Mouse (Mus musculus) MEL (cell line): Measurements from ENCODE around the gene Gm43638.
"Not testable (repeated sequence)": the region's sequence is repeated elsewhere in the genome, so short reads cannot be mapped to it uniquely, and the experiment has no call there.

Experiments used
- CTCF ChIP-seq, 3 experiments: IDR thresholded peaks in 2 of 3; conservative IDR thresholded peaks in 1 of 3; 2 replicates each; pipeline ENCODE4 v1.5.1; 2011 to 2012; ENCODE audit warnings: low read length in 3 of 3, low read depth in 2 of 3, mild to moderate bottlenecking in 2 of 3, improper control_type of control experiment in 1 of 3, inconsistent platforms in 1 of 3, mixed read lengths in 1 of 3, moderate library complexity in 1 of 3; ENCODE audit not compliant: control insufficient read depth in 1 of 3, insufficient read depth in 1 of 3, poor library complexity in 1 of 3, severe bottlenecking in 1 of 3
- ELF1 ChIP-seq: IDR thresholded peaks from 2 replicates; pipeline ENCODE4 v1.6.1; 2014; ENCODE audit warnings: low read depth, mild to moderate bottlenecking, inconsistent platforms, low read length, improper control_type of control experiment, moderate library complexity
- EP300 ChIP-seq, 2 experiments: IDR thresholded peaks; 2 replicates each; pipeline ENCODE4 v1.6.1; 2011; ENCODE audit warnings: improper control_type of control experiment in 2 of 2, low read length in 2 of 2, low read depth in 1 of 2, mild to moderate bottlenecking in 1 of 2
- ETS1 ChIP-seq: IDR thresholded peaks from 2 replicates; pipeline ENCODE4 v1.6.1; 2012; ENCODE audit warnings: low read depth, mild to moderate bottlenecking, inconsistent platforms, low read length, improper control_type of control experiment, moderate library complexity
- HCFC1 ChIP-seq: IDR thresholded peaks from 2 replicates; pipeline ENCODE4 v1.6.1; 2012; ENCODE audit warnings: low read depth, mild to moderate bottlenecking, inconsistent platforms, low read length, improper control_type of control experiment, moderate library complexity
- JUND ChIP-seq: IDR thresholded peaks from 2 replicates; pipeline ENCODE4 v1.6.1; 2011; ENCODE audit warnings: low read depth, mild to moderate bottlenecking, improper control_type of control experiment, low read length
- MAX ChIP-seq: IDR thresholded peaks from 2 replicates; pipeline ENCODE4 v1.6.1; 2011; ENCODE audit warnings: low read length, improper control_type of control experiment
- NELFE ChIP-seq: IDR thresholded peaks from 2 replicates; pipeline ENCODE4 v1.6.1; 2011; ENCODE audit warnings: low read depth, low read length, improper control_type of control experiment
- POLR2A ChIP-seq, 2 experiments: IDR thresholded peaks; 2 replicates each; pipeline ENCODE4 v1.6.1; 2011 to 2012; ENCODE audit warnings: low read length in 2 of 2, mild to moderate bottlenecking in 2 of 2, control low read depth in 1 of 2, improper control_type of control experiment in 1 of 2, low read depth in 1 of 2, moderate library complexity in 1 of 2; ENCODE audit not compliant: control insufficient read depth in 1 of 2, insufficient read depth in 1 of 2, poor library complexity in 1 of 2
- POLR2AphosphoS5 ChIP-seq: IDR thresholded peaks from 2 replicates; pipeline ENCODE4 v1.6.1; 2012; ENCODE audit warnings: low read depth, borderline replicate concordance, mild to moderate bottlenecking, inconsistent platforms, low read length, moderate library complexity, mixed read lengths
- RCOR1 ChIP-seq: IDR thresholded peaks from 2 replicates; pipeline ENCODE4 v1.6.1; 2012; ENCODE audit warnings: low read depth, mild to moderate bottlenecking, inconsistent platforms, low read length, improper control_type of control experiment
- TBP ChIP-seq: IDR thresholded peaks from 2 replicates; pipeline ENCODE4 v1.8.0; 2011; ENCODE audit warnings: low read depth, low read length, improper control_type of control experiment
- ZC3H11A ChIP-seq: IDR thresholded peaks from 2 replicates; pipeline ENCODE4 v1.6.1; 2012; ENCODE audit warnings: low read depth, mild to moderate bottlenecking, inconsistent platforms, low read length, improper control_type of control experiment
- ZNF384 ChIP-seq: IDR thresholded peaks from 2 replicates; pipeline ENCODE4 v1.6.1; 2012; ENCODE audit warnings: low read depth, mild to moderate bottlenecking, inconsistent platforms, low read length, improper control_type of control experiment

DNA sequence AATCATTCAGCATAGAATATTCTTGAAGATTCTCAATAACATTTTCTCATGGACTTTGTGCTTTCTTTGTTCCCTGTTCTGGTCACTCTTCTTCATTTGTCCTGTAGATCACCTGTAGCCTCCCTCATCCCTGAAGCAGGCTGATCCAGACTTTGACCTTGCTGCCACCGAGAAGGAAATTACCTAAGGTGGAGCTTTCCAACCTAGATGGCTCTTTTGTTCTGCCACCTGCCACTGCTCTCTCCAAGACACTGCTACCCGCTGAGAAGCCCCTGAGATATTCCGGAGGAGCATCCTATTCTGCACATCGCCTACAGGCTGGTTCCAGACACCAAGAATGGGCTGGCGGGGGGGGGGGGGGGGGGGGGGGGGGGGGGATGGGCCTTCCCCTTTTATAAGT lies 34.1 kb downstream of the Gm43638 start:
- not testable (repeated sequence) for TF ChIP-seq CTCF (IDR thresholded peaks at IDR 0.05 in 2 of 3, conservative IDR thresholded peaks at IDR 0.05 in 1 of 3; ENCODE audit: control insufficient read depth in 1 of 3, insufficient read depth in 1 of 3, low read depth in 2 of 3, low read length in 3 of 3, poor library complexity in 1 of 3, severe bottlenecking in 1 of 3); RCOR1; ZNF384; POLR2A (IDR thresholded peaks at IDR 0.05; ENCODE audit: control insufficient read depth in 1 of 2, insufficient read depth in 1 of 2, low read depth in 1 of 2, low read length in 2 of 2, poor library complexity in 1 of 2); JUND; ZC3H11A; ETS1; EP300 (IDR thresholded peaks at IDR 0.05; ENCODE audit: low read depth in 1 of 2, low read length in 2 of 2); MAX; NELFE; HCFC1; TBP; ELF1; POLR2AphosphoS5
